Mouse (Mus musculus): Measurements from ENCODE around the gene Ubac2. TPM values are rescaled to one million over a fixed set of nuclear protein-coding genes. Genes with fewer than 3 reads are reported as not detected.

The Ubac2 gene
- polyA plus RNA-seq, 1 experiment from 2014 or later, result 66.7 TPM

- Histone ChIP-seq H3K4me1 (peaks cover 7% of the 10 kb centered on the region), H3K36me3 (peaks cover 42% of the 10 kb centered on the region), H3K27ac (no peak within 1 kb of the TSS), H3K4me3 (replicated peaks) (no peak within 1 kb of the TSS), H3K4me2 (no peak within 1 kb of the TSS), H3K9ac (no peak within 1 kb of the TSS), H3K27me3 (no peaks in the 10 kb centered on the region), H3K9me3 (replicated peaks) (no peaks in the 10 kb centered on the region)
- ATAC-seq (replicated peaks; ENCODE audit: low FRiP score), result no peak
- WGBS, result 75% methylated on average over 8 of the region's 8 CpGs
Observed at GRCm38 (mm10) chr14:121915621-121916020, 37.2 kb downstream of the Ubac2 start, which contains the start of gene Gpr18. Gene Gpr18 (minus strand): TSS chr14:121915781.

- H3K4me1 ChIP-seq, result peaks cover 16% of the 10 kb centered on the region
- no peak overlapping the region for H3K9ac ChIP-seq
- WGBS, result 89% methylated on average over 6 of the region's 6 CpGs
- H3K36me3 ChIP-seq, result peaks cover 36% of the 10 kb centered on the region
- no peak overlapping the region for H3K4me2 ChIP-seq
- no peak overlapping the region for H3K27ac ChIP-seq
- ATAC-seq (replicated peaks; ENCODE audit: low FRiP score), result no peak
- no peaks in the 10 kb centered on the region for H3K27me3 ChIP-seq
- H3K9me3 ChIP-seq (replicated peaks), result no peaks in the 10 kb centered on the region
- no peak overlapping the region for H3K4me3 ChIP-seq (replicated peaks)
Observed at GRCm38 (mm10) chr14:121916311-121917094, 38.1 kb downstream of the Ubac2 start.

- Histone ChIP-seq H3K9ac (no peak overlapping the region), H3K36me3 (peaks cover 22% of the 10 kb centered on the region), H3K27ac (no peak overlapping the region), H3K4me3 (replicated peaks) (no peak overlapping the region), H3K27me3 (no peaks in the 10 kb centered on the region), H3K4me1 (peaks cover 21% of the 10 kb centered on the region), H3K9me3 (replicated peaks) (no peaks in the 10 kb centered on the region), H3K4me2 (no peak overlapping the region)
- 78% methylated on average over 3 of the region's 3 CpGs for WGBS
- no peak for ATAC-seq (replicated peaks; ENCODE audit: low FRiP score)
Observed at GRCm38 (mm10) chr14:121918266-121918665, 39.8 kb downstream of the Ubac2 start.

GRCm38 (mm10) chr14:121919752-121920151, 41.3 kb downstream of the Ubac2 start:
- WGBS, result 29% methylated on average over 3 of the region's 3 CpGs

GRCm38 (mm10) chr14:121920511-121921124, 42.2 kb downstream of the Ubac2 start:
- Histone ChIP-seq H3K9me3 (replicated peaks) (no peaks in the 10 kb centered on the region), H3K27ac (peak overlapping the region; percentile 78), H3K4me3 (replicated peaks) (no peak overlapping the region), H3K9ac (no peak overlapping the region), H3K36me3 (peaks cover 22% of the 10 kb centered on the region), H3K27me3 (no peaks in the 10 kb centered on the region), H3K4me2 (no peak overlapping the region), H3K4me1 (peaks cover 21% of the 10 kb centered on the region)
- WGBS, result 62% methylated on average over 12 of the region's 12 CpGs
- ATAC-seq (replicated peaks; ENCODE audit: low FRiP score), result peak; percentile 79

More at GRCm38 (mm10) chr14:121919752-121920151, 41.3 kb downstream of the Ubac2 start:
- no peak overlapping the region for H3K4me3 ChIP-seq (replicated peaks)
- H3K27ac ChIP-seq, result no peak overlapping the region
- H3K4me1 ChIP-seq, result peaks cover 21% of the 10 kb centered on the region
- H3K4me2 ChIP-seq, result no peak overlapping the region
- no peaks in the 10 kb centered on the region for H3K27me3 ChIP-seq
- H3K9ac ChIP-seq, result no peak overlapping the region
- no peak for ATAC-seq (replicated peaks; ENCODE audit: low FRiP score)
- peaks cover 22% of the 10 kb centered on the region for H3K36me3 ChIP-seq
- no peaks in the 10 kb centered on the region for H3K9me3 ChIP-seq (replicated peaks)

- Histone ChIP-seq H3K4me3 (replicated peaks) (no peak overlapping the region), H3K36me3 (peaks cover 9% of the 10 kb centered on the region), H3K27me3 (no peaks in the 10 kb centered on the region), H3K9ac (no peak overlapping the region), H3K4me1 (peaks cover 21% of the 10 kb centered on the region), H3K27ac (no peak overlapping the region), H3K4me2 (no peak overlapping the region), H3K9me3 (replicated peaks) (no peaks in the 10 kb centered on the region)
- WGBS, result 83% methylated on average over 4 of the region's 4 CpGs
- ATAC-seq (replicated peaks; ENCODE audit: low FRiP score), result no peak
Observed at GRCm38 (mm10) chr14:121922016-121922415, 43.6 kb downstream of the Ubac2 start.

- WGBS, result 66% methylated on average over 4 of the region's 4 CpGs
Observed at GRCm38 (mm10) chr14:121922731-121923130, 44.3 kb downstream of the Ubac2 start.

GRCm38 (mm10) chr14:121924876-121925275, 46.5 kb downstream of the Ubac2 start:
- Histone ChIP-seq H3K36me3 (no peaks in the 10 kb centered on the region), H3K9ac (no peak overlapping the region), H3K9me3 (replicated peaks) (no peaks in the 10 kb centered on the region), H3K4me1 (peaks cover 21% of the 10 kb centered on the region), H3K27me3 (no peaks in the 10 kb centered on the region), H3K4me3 (replicated peaks) (no peak overlapping the region), H3K27ac (no peak overlapping the region), H3K4me2 (no peak overlapping the region)
- no peak for ATAC-seq (replicated peaks; ENCODE audit: low FRiP score)
- WGBS, result 82% methylated on average over 6 of the region's 6 CpGs

More at GRCm38 (mm10) chr14:121922731-121923130, 44.3 kb downstream of the Ubac2 start:
- H3K27ac ChIP-seq, result 0 out of 2 replicates have a peak overlapping the region, but pooled peaks have one; percentile 14
- H3K4me2 ChIP-seq, result no peak overlapping the region
- no peaks in the 10 kb centered on the region for H3K9me3 ChIP-seq (replicated peaks)
- ATAC-seq (replicated peaks; ENCODE audit: low FRiP score), result no peak
- no peak overlapping the region for H3K4me3 ChIP-seq (replicated peaks)
- no peaks in the 10 kb centered on the region for H3K27me3 ChIP-seq
- peaks cover 21% of the 10 kb centered on the region for H3K4me1 ChIP-seq
- peaks cover 2% of the 10 kb centered on the region; the same call in 1 of the 2 replicates for H3K36me3 ChIP-seq
- no peak overlapping the region for H3K9ac ChIP-seq

GRCm38 (mm10) chr14:121926901-121927300, 48.5 kb downstream of the Ubac2 start:
- no peak for ATAC-seq (replicated peaks; ENCODE audit: low FRiP score)
- Histone ChIP-seq H3K27ac (no peak overlapping the region), H3K4me2 (no peak overlapping the region), H3K4me3 (replicated peaks) (no peak overlapping the region), H3K36me3 (no peaks in the 10 kb centered on the region), H3K27me3 (no peaks in the 10 kb centered on the region), H3K9ac (no peak overlapping the region), H3K4me1 (0 out of 2 replicates have a peak, but pooled peaks cover 6% of the 10 kb centered on the region), H3K9me3 (replicated peaks) (no peaks in the 10 kb centered on the region)
- WGBS, result 84% methylated on average over 6 of the region's 6 CpGs

- H3K4me2 ChIP-seq, result no peak overlapping the region
- no peaks in the 10 kb centered on the region for H3K9me3 ChIP-seq (replicated peaks)
- H3K36me3 ChIP-seq, result no peaks in the 10 kb centered on the region
- H3K4me3 ChIP-seq (replicated peaks), result no peak overlapping the region
- no peak overlapping the region for H3K27ac ChIP-seq
- H3K4me1 ChIP-seq, result 0 out of 2 replicates have a peak, but pooled peaks cover 6% of the 10 kb centered on the region
- H3K27me3 ChIP-seq, result no peaks in the 10 kb centered on the region
- no peak for ATAC-seq (replicated peaks; ENCODE audit: low FRiP score)
- WGBS, result 95% methylated on average over 8 of the region's 8 CpGs
- H3K9ac ChIP-seq, result no peak overlapping the region
Observed at GRCm38 (mm10) chr14:121927451-121927850, 49.0 kb downstream of the Ubac2 start.

GRCm38 (mm10) chr14:121928375-121929137, 50.1 kb downstream of the Ubac2 start:
- ATAC-seq (replicated peaks; ENCODE audit: low FRiP score), result no peak
- 68% methylated on average over 8 of the region's 8 CpGs for WGBS

More at GRCm38 (mm10) chr14:121928375-121929137, 50.1 kb downstream of the Ubac2 start:
- Histone ChIP-seq H3K4me1 (0 out of 2 replicates have a peak, but pooled peaks cover 3% of the 10 kb centered on the region), H3K4me3 (replicated peaks) (no peak overlapping the region), H3K27me3 (no peaks in the 10 kb centered on the region), H3K36me3 (no peaks in the 10 kb centered on the region), H3K27ac (peak overlapping the region; percentile 46; the same call in 1 of the 2 replicates), H3K9ac (no peak overlapping the region), H3K9me3 (replicated peaks) (no peaks in the 10 kb centered on the region), H3K4me2 (no peak overlapping the region)

Data from kidney, embryonic 15.5 days (tissue).